Mouse (Mus musculus): Measurements from ENCODE around the gene Lgals2.

DNA sequence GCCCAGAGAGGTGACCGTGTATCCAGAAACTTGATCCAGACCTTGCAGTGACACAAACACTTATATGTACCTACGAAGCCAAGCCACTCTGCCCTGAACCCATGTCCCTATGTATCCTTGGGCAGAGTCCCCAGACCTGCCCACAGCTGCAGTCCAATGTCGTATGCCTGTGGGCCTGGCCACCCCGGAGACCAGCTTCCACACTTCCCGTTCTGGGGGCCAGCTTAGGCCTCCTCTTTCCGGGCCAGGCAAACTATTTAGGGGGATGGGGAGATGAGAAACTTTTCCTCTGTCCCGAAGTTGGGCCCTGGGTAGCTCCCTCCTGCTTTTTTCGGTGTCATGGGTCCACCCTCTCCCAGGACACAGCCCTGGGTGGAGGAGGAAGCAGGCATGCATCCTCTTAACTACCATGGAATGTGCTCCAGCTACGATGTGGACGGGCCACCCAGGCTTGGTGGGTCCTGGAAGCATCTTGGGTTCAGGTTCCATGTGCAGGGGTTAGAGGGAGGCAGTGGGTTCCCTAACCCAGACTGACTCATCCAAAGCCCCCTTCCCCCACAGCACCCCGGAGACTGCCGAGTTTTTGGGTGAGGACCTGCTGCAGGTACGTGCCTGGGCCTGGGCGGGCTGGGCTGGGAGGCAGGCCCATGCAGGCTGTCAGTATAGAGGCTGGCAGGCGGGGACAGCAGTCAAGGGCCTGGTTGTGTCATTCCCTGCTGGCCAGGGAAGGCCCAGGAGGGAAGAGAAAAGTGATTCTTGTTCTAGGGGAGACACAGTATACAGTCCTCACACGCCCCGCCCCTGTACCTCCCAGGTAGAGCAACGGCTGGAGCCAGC lies 45.5 kb upstream of the Lgals2 start:
- TF ChIP-seq CTCF (conservative IDR thresholded peaks at IDR 0.05; ENCODE audit: low read length) (no peak), NANOG (IDR thresholded peaks at IDR 0.05; ENCODE audit: borderline replicate concordance, low read length) (no peak), POU5F1 (IDR thresholded peaks at IDR 0.05; ENCODE audit: borderline replicate concordance, low read length) (no peak)
